Mouse (Mus musculus): ENCODE measurements around the gene Hsd3b7. TPM values are rescaled to one million over a fixed set of nuclear protein-coding genes. Genes with fewer than 3 reads are reported as not detected.

Hsd3b7 gene
- polyA plus RNA-seq, 1 experiment from 2014 or later, result 31.8 TPM

- peaks cover 18% of the 10 kb centered on the region for H3K36me3 ChIP-seq
- H3K9me3 ChIP-seq, result no peaks in the 10 kb centered on the region
- peak; percentile 91 for ATAC-seq (ENCODE audit: insufficient read depth, low FRiP score, low read depth)
- no peaks in the 10 kb centered on the region for H3K27me3 ChIP-seq (replicated peaks)
- H3K9ac ChIP-seq, result peak overlapping the region; percentile 84
- H3K27ac ChIP-seq, result peak overlapping the region; percentile 99
- H3K4me3 ChIP-seq (replicated peaks), result peak overlapping the region; percentile 94
- H3K4me2 ChIP-seq, result peak overlapping the region; percentile 65
- H3K4me1 ChIP-seq, result peaks cover 16% of the 10 kb centered on the region
- WGBS, result under 1% methylated on average over 57 of the region's 70 CpGs
These were observed 23.4 kb upstream of the Hsd3b7 start for GRCm38 (mm10) chr7:127776878-127777473.

GRCm38 (mm10) chr7:127777474-127778266 is 22.7 kb upstream of the Hsd3b7 start:
- Histone ChIP-seq H3K4me1 (peaks cover 16% of the 10 kb centered on the region), H3K27me3 (replicated peaks) (no peaks in the 10 kb centered on the region), H3K27ac (peak overlapping the region; percentile 99), H3K4me2 (peak overlapping the region; percentile 76), H3K4me3 (replicated peaks) (peak overlapping the region; percentile 94), H3K9me3 (no peaks in the 10 kb centered on the region), H3K9ac (peak overlapping the region; percentile 84), H3K36me3 (peaks cover 24% of the 10 kb centered on the region)
- peak; percentile 32 for ATAC-seq (ENCODE audit: insufficient read depth, low FRiP score, low read depth)
- WGBS, result 3% methylated on average over 64 of the region's 66 CpGs

GRCm38 (mm10) chr7:127778350-127778749 is 22.1 kb upstream of the Hsd3b7 start:
- Histone ChIP-seq H3K36me3 (peaks cover 24% of the 10 kb centered on the region), H3K4me2 (peak overlapping the region; percentile 76), H3K4me3 (replicated peaks) (peak overlapping the region; percentile 94), H3K9me3 (no peaks in the 10 kb centered on the region), H3K27ac (no peak overlapping the region), H3K9ac (peak overlapping the region; percentile 84), H3K4me1 (peaks cover 16% of the 10 kb centered on the region), H3K27me3 (replicated peaks) (no peaks in the 10 kb centered on the region)
- 81% methylated on average over 4 of the region's 4 CpGs for WGBS
- no peak for ATAC-seq (ENCODE audit: insufficient read depth, low FRiP score, low read depth)

- 94% methylated on average over 7 of the region's 7 CpGs for WGBS
- no peaks in the 10 kb centered on the region for H3K9me3 ChIP-seq
- no peaks in the 10 kb centered on the region for H3K4me1 ChIP-seq
- H3K27me3 ChIP-seq (replicated peaks), result no peaks in the 10 kb centered on the region
- no peak within 1 kb of the TSS for H3K9ac ChIP-seq
- H3K4me2 ChIP-seq, result no peak within 1 kb of the TSS
- no peak within 1 kb of the TSS for H3K4me3 ChIP-seq (replicated peaks)
- ATAC-seq (ENCODE audit: insufficient read depth, low FRiP score, low read depth), result no peak
- H3K36me3 ChIP-seq, result peaks cover 68% of the 10 kb centered on the region
- no peak within 1 kb of the TSS for H3K27ac ChIP-seq
These were observed 15.1 kb upstream of the Hsd3b7 start, which contains the start of gene Gm49388 for GRCm38 (mm10) chr7:127785308-127785707. TSS of gene Gm49388 (plus strand) at chr7:127785608.

- no peak overlapping the region for H3K27ac ChIP-seq
- no peak overlapping the region for H3K4me2 ChIP-seq
- 88% methylated on average over 23 of the region's 23 CpGs for WGBS
- H3K4me3 ChIP-seq (replicated peaks), result no peak overlapping the region
- no peak overlapping the region for H3K9ac ChIP-seq
- no peak for ATAC-seq (ENCODE audit: insufficient read depth, low FRiP score, low read depth)
- H3K36me3 ChIP-seq, result peaks cover 62% of the 10 kb centered on the region
- no peaks in the 10 kb centered on the region for H3K9me3 ChIP-seq
- H3K27me3 ChIP-seq (replicated peaks), result no peaks in the 10 kb centered on the region
- peaks cover 16% of the 10 kb centered on the region; the same call in 1 of the 2 replicates for H3K4me1 ChIP-seq
These were observed 3.1 kb upstream of the Hsd3b7 start for GRCm38 (mm10) chr7:127797076-127797845.

- 81% methylated on average over 4 of the region's 4 CpGs for WGBS
- H3K4me1 ChIP-seq, result peaks cover 16% of the 10 kb centered on the region; the same call in 1 of the 2 replicates
- no peak for ATAC-seq (ENCODE audit: insufficient read depth, low FRiP score, low read depth)
- no peaks in the 10 kb centered on the region for H3K27me3 ChIP-seq (replicated peaks)
- H3K9ac ChIP-seq, result no peak overlapping the region
- H3K36me3 ChIP-seq, result peaks cover 53% of the 10 kb centered on the region
- no peak overlapping the region for H3K4me2 ChIP-seq
- H3K9me3 ChIP-seq, result no peaks in the 10 kb centered on the region
- H3K4me3 ChIP-seq (replicated peaks), result no peak overlapping the region
- H3K27ac ChIP-seq, result no peak overlapping the region
These were observed 1.8 kb upstream of the Hsd3b7 start for GRCm38 (mm10) chr7:127798591-127798990.

- Histone ChIP-seq H3K9me3 (no peaks in the 10 kb centered on the region), H3K27me3 (replicated peaks) (no peaks in the 10 kb centered on the region), H3K4me3 (replicated peaks) (no peak overlapping the region), H3K4me1 (peaks cover 16% of the 10 kb centered on the region; the same call in 1 of the 2 replicates), H3K9ac (no peak overlapping the region), H3K4me2 (no peak overlapping the region), H3K27ac (no peak overlapping the region), H3K36me3 (peaks cover 49% of the 10 kb centered on the region)
- WGBS, result 89% methylated on average over 13 of the region's 13 CpGs
- ATAC-seq (ENCODE audit: insufficient read depth, low FRiP score, low read depth), result no peak
These were observed 1.2 kb upstream of the Hsd3b7 start for GRCm38 (mm10) chr7:127799211-127799610.

GRCm38 (mm10) chr7:127799738-127800137 is 666 bp upstream of the Hsd3b7 start:
- no peak for ATAC-seq (ENCODE audit: insufficient read depth, low FRiP score, low read depth)
- H3K36me3 ChIP-seq, result peaks cover 47% of the 10 kb centered on the region
- no peaks in the 10 kb centered on the region for H3K27me3 ChIP-seq (replicated peaks)
- no peak overlapping the region for H3K4me3 ChIP-seq (replicated peaks)
- WGBS, result 93% methylated on average over 1 of the region's 1 CpGs
- H3K27ac ChIP-seq, result no peak overlapping the region
- no peaks in the 10 kb centered on the region for H3K9me3 ChIP-seq
- H3K9ac ChIP-seq, result no peak overlapping the region
- H3K4me2 ChIP-seq, result no peak overlapping the region
- H3K4me1 ChIP-seq, result peaks cover 16% of the 10 kb centered on the region; the same call in 1 of the 2 replicates

GRCm38 (mm10) chr7:127801010-127801621 is 712 bp downstream of the Hsd3b7 start:
- peaks cover 16% of the 10 kb centered on the region; the same call in 1 of the 2 replicates for H3K4me1 ChIP-seq
- H3K36me3 ChIP-seq, result peaks cover 33% of the 10 kb centered on the region
- H3K27me3 ChIP-seq (replicated peaks), result no peaks in the 10 kb centered on the region
- peak overlapping the region; percentile 8; the same call in 1 of the 2 replicates for H3K27ac ChIP-seq
- no peak overlapping the region for H3K9ac ChIP-seq
- H3K4me2 ChIP-seq, result peak overlapping the region; percentile 51
- WGBS, result 83% methylated on average over 8 of the region's 8 CpGs
- H3K9me3 ChIP-seq, result no peaks in the 10 kb centered on the region
- H3K4me3 ChIP-seq (replicated peaks), result peak overlapping the region; percentile 31; the same call in 1 of the 2 replicates
- 0 out of 2 replicates have a peak, but pooled peaks have one; percentile 8 for ATAC-seq (ENCODE audit: insufficient read depth, low FRiP score, low read depth)

- Histone ChIP-seq H3K27ac (no peak overlapping the region), H3K27me3 (replicated peaks) (no peaks in the 10 kb centered on the region), H3K4me3 (replicated peaks) (no peak overlapping the region), H3K9ac (no peak overlapping the region), H3K4me2 (no peak overlapping the region), H3K4me1 (peaks cover 16% of the 10 kb centered on the region; the same call in 1 of the 2 replicates), H3K9me3 (no peaks in the 10 kb centered on the region), H3K36me3 (peaks cover 21% of the 10 kb centered on the region)
- 91% methylated on average over 17 of the region's 17 CpGs for WGBS
- ATAC-seq (ENCODE audit: insufficient read depth, low FRiP score, low read depth), result no peak
These were observed 1.9 kb downstream of the Hsd3b7 start for GRCm38 (mm10) chr7:127802313-127802712.

GRCm38 (mm10) chr7:127808821-127809220 is 8.4 kb downstream of the Hsd3b7 start:
- H3K27ac ChIP-seq, result no peak overlapping the region
- H3K9me3 ChIP-seq, result no peaks in the 10 kb centered on the region
- WGBS, result 62% methylated on average over 5 of the region's 5 CpGs
- no peaks in the 10 kb centered on the region for H3K4me1 ChIP-seq
- no peaks in the 10 kb centered on the region for H3K27me3 ChIP-seq (replicated peaks)
- ATAC-seq (ENCODE audit: insufficient read depth, low FRiP score, low read depth), result no peak
- no peak overlapping the region for H3K4me2 ChIP-seq
- no peak overlapping the region for H3K9ac ChIP-seq
- no peak overlapping the region for H3K4me3 ChIP-seq (replicated peaks)
- no peaks in the 10 kb centered on the region for H3K36me3 ChIP-seq
